Mouse (Mus musculus) MEL-GATA-1-ER (cell line): ENCODE results near the gene Adamtsl1.

Experiments used
- DNase-seq: peaks from one replicate; pipeline ENCODE4 v3.0.0-alpha.2; 2012; ENCODE audit warnings: low read depth; ENCODE audit errors: extremely low read depth

The Adamtsl1 gene

DNA sequence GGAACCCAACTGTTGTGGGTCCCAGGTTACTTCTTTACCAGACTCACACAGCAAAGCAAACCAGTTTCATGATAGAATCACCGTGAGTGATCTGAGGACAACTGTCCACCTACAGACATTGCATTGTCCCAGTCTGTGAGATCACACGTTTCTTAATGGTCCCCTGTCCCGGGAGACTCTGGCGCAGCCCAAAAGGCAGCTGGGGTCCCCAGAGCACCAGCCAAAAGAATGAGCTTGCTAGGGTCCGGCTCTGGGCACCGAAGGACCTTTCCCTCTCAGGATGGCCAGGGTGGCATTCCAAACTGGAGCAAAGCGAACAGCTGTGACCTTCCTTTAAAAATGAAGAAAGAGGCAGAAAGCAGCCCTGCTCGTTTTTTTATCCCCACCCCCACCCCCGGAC is at the start of gene Adamtsl1:
Gene Adamtsl1, plus strand, starts transcription at position 381 of the 400 bp plus-strand sequence.
- no peak for DNase-seq

DNA sequence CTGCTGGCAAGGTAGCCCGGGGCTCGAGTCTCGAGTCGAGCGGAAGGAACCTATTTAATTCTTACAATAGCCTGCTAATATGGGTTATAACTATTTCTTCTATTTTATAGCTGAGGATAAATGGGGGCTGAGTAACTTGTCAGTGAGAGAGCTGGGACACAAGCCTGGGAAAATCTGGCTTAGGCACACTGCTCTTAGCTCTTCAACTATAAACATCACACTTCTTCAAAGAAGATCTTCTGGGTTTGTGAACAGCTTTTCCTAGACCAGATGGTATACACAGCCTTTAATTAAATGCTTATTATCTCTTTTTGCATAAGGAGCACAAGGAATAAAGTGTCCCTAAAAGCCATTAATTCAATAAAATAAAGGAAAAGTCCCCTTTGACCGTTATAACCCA is 30.4 kb upstream of the Adamtsl1 start:
- no peak for DNase-seq

DNA sequence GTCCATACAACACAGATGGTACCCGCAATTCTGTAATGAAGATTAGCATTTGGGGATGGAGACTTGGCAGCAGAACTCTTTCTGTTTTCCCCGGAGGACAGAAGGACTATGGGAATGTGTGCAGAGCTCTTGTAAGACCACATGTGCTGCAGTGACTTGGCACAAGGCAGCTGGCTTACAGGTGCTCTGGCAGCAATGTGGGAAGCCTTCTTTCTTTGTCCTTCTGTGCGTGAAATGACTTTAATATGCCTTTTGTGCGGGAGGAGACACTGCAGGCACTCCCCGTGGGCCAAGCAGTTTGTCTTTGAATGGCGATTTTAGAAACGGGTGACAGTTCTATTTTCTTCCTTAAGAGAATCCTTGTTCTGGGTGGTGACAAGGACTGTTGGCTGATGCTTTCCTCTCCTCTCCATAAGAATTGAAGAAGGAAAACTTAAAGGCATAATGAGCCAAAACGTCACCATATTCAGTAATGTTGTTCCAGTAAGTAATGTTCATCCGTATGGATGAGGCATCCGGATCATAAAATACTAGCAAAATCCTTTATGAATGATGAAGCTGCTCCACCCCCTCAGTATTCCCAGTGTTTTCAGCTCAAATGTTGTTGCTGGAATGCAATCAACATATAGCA is 27.5 kb upstream of the Adamtsl1 start:
- no peak for DNase-seq

DNA sequence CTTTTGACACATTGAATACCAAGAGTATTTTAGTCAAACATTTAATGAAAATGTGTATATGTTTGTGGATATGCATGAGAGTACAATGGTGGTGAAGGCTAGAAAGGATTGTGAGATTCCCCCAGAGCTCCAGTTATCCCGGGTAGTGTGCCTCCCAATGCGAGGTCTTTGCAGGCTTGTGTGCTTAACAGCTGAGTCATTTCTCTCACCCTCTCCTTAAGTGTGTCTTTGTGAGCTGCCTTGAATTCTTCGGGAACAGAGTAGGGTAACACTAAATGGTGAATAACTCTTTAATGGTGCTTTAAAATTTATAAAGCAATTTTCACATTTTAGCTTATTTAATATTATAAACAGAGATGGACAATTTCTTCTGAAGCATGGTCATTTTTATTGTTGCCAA is 8.3 kb upstream of the Adamtsl1 start:
- no peak for DNase-seq

DNA sequence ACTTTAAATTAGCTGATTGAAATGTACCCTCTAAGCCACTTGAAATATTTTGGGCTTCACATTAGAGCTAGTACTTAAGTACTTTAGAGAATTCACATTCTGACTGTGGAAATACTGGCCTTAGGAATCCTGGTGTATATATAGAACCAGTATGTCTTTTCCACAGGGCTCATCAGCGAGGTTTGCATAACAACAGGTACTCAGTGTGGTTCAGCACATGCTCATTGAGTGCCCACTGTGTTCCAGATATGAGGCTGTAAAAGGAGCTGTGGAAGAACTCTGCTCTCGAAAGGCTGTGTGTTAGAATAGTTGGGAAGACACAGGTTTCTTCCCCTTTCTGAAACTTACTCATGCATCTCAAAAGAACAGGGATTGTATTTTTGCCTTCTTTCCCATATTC is 7.0 kb upstream of the Adamtsl1 start:
- no peak for DNase-seq

DNA sequence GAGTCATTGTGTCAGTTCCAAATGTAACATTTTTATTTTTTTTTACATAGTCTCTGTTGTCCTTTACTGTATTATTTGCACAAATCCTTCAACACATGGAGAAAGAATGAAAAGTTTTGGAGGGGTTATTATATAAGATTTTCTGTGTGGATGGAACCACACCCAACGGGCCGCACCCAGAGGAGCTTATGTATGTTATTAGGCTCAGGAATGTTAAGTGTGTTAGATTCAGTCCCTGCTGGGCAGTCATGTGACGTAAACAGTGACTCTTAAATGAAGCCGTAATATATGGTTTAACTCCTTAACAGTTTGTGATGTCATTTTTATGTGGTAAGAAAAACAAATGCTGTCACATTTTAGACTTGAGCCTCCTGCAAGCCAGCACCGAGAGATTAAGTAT is 6.5 kb upstream of the Adamtsl1 start:
- DNase-seq = no peak

DNA sequence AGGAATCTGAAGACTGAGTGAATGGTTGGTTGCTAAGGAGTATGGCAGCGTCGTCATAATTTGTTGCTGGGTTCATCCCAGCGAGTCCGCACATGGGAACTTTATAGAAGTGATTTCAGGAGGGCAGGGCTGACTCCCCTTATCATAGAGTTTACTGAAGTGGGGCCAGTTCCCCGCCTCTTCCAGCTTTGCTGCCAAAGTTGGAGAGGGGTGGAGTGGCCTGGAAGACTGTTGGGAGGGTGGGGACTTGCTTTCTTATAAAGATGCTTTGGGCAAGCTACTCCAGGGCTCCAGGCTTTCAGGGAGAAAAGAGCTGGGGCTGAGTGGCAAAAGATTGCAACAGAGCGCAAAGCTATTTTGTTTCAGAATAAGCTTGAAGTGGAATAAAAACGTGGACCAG is 684 bp upstream of the Adamtsl1 start:
- DNase-seq = no peak

DNA sequence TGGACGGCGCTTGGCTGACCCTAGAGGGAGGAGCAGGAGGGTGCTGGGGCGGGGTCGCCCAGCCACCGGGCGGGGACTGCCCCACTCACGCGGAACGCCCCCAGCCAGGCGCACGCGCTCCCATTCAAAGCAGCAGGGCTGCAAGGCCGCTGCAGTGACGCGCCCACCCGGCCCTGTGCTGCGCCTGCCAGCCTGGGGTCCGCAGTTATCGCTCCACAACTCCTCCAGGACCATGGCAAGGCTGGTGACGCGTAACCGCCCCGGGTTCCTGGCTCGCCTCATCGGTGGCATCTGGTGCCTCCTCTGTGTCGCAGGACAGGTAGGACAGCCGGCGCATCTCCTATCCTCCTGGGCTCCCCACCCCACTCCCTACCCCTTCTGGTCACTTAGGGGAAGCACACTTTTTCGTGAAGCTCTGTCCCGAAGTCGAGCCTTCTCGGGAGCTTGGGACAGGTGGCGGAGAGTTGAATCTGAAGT is 271 bp downstream of the Adamtsl1 start:
- no peak for DNase-seq

DNA sequence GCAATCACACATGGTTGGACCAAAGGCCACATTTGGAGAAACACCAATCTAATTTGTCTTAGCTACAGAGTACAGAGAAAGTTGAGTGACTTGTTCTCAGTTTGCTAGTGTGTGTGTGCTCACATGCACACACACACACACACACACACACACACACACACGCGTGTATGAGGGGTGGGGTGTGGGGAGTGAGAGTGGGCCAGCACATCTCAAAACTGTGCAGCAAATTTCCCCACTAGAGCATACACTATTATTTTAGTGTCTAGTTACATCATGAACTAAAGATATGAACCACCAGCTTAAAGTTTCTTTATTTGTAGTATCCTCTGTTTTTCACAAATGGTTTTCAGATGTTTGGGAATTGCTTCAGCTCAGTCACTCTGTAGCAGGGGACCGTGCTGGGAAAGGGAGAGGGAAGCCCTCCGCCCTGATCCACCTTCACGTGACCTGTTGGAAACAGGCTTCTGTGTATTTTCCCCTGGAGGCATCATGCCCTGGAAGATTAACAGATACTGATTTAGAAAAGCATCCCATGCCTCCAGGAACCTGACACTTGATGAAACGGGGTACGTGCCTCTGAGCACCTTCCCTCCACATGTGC is 13.1 kb downstream of the Adamtsl1 start:
- DNase-seq = no peak

DNA sequence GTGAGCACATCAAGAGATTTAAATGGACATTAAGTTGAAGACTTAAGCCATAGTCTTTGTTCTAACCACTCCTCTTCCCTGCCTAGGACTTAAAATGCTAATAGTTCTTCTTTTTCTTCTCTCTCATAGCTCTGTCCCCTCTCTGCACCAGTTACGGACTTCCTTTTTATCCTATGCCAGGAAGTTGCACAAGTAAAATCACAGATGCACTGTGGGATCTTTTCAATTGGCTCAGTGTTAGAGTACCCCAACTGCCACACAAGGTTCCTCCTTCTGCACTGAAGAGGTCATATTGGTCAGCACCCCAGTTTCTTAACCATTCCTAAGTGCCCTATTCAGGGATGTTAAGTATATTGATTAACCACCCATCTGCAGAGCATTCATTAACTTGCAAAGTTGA is 15.9 kb downstream of the Adamtsl1 start:
- DNase-seq = no peak

DNA sequence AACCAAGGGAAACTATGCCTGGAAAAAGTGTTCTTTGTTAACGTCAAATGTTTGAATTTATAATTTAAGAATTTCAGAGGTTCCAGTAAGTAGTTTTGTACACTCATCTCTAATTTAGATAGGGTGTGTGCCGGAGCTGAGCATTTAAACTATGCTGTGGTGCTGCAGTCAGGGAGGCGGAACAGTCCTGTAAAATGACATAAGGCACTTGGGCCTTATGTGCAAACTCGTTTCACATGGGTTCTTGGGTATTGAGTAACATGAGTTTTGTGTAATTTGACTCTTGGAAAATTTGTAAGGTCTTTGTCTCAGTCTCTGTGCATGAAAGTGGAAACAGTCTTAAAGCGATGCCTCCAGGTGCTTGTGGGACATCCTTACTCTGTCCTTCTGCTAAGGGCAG is 25.7 kb downstream of the Adamtsl1 start:
- no peak for DNase-seq

DNA sequence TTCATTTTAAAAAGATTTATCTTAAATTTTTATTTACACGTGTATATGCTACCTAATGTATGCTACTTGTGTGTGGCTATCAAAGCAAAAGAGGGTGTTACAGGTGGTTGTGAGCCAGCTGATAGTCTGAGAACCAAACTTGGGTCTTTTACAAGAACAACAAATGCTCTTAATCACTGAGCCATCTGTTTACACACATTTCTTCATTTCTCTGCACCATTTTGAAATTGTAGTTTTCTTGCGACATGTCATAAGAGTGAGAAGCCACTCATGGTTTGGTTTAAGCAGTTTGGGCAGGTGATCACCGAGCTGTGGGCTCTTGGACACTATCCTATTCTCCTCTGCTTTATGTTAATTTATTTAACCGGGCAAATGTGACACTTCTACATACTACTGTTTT is 29.2 kb downstream of the Adamtsl1 start:
- no peak for DNase-seq

DNA sequence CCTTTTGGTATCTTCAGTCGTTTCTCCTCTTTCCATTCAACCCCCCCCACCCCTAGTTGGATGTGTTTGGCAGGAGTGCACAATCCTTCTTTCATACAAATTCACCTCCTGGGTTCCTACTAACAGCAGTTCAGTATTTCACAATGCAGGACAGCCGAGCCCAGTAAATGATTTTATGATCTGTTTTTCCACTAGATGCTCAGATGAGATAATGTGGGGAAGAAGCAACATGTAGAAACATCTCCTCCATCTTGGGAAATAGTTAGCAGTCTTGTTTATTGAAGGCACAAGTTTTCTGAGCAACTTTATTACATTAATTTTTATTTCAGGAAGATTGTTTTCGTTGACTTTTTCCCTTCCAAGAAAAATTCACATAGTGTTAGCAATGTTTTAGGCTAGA is 40.7 kb downstream of the Adamtsl1 start:
- no peak for DNase-seq

DNA sequence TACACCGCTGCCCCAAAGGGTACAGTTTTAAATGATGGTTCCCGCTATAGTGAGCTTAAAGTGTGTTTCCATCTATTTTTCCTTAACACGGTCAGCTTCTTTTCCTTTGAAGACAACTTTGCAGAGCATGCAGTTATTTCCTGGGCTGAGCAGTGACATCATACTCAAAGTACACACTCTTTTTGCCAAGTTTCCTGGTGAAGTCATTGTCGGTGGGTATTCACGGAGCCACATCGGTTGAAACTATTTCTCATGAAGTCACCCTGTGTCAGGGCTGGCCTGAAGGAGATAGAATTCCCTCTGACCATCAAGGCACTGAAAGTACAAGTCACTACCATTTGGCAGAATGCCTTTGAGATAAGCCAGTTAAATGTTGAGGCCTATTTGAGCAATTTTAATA is 45.8 kb downstream of the Adamtsl1 start:
- no peak for DNase-seq

DNA sequence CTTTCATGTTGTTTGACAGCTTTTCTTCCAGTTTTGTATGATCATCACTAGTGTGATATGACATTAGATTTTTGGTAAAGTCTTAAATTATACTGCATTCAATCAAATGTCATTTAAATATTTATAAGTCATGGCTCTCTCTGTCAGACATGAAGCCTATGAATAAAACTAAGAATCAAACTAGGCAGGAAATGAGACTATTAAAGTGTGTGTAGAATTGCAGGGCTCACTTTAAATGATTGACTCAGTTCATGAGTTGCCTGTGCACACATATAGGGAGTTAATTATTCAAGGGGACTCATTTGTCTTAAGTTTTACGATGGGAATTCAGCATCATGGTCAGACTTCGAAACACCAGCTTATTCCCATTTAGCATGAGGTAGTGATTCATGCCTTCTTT is 71.5 kb downstream of the Adamtsl1 start:
- no peak for DNase-seq

DNA sequence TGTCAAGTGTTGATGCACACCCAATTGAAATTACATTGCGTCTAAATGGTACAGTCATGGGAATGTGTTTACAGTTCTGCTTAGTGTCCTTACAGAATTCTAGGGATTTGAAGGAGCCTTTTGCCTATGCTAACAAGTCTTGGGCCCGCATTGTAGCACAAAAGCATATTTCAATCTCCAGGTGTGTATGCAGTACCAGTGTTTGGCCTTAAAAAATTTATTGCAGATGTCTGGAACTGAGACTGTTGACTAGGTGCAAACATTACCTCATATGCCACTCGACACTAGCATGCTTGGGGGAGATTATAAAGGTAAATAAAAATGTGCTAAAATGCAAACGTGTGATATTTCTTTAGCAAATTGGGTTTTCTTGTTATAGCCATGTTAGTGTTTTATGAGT is 75.0 kb downstream of the Adamtsl1 start:
- DNase-seq = no peak

DNA sequence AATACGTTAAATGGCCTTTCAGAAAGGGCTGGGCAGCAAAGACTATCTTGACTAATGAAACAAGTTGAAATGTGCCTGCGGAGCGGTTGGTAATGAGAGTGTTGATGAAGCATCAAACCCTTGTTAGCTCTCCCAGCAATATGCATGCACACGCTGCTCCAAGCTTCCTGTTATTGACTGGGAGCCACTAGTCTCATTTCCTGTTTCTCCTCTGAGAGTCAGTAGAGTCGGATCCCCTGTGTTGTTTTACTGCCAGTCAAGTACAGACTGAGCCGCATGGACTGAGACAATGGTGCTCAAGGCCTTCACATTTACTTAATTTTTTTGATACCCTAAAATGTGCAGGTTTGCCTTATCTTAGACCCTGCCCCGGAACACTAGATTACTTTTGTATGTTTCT is 77.1 kb downstream of the Adamtsl1 start:
- DNase-seq = no peak

DNA sequence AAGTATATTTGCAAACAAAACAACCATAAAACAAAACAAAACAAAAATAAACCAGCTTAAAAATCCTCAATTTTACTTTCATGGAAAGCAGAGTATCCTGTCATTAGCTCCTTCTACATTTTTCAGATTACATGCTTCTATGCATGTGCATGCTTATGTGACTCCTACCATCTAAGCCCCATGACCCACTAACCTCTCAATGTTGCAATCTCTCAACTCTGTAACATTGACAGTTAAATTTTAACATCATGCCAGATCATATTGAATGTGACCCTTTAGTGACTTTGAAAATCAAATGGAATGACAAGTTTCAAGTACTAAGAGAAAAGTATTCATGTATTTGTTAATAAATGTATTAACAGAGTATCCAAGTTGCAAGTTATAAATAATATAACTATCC is 80.2 kb downstream of the Adamtsl1 start:
- no peak for DNase-seq

DNA sequence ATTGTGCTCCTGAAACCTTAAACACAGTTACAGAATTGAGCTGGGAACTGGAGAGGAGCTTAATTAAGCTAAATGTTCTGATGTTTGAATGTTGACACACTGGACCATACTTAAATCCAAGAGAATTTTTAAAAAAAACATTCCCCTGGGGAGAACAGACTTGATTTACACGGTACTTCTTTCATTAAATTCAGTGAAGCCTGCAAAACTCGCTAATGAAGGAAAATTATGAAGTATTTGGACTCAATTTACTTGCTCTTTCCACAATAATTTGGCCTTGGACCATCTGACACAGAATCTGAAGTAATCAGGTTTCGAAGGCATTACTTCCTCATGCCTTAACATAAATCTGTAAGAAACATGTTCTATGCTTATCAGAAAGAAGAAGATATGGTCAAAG is 99.4 kb downstream of the Adamtsl1 start:
- DNase-seq = no peak

DNA sequence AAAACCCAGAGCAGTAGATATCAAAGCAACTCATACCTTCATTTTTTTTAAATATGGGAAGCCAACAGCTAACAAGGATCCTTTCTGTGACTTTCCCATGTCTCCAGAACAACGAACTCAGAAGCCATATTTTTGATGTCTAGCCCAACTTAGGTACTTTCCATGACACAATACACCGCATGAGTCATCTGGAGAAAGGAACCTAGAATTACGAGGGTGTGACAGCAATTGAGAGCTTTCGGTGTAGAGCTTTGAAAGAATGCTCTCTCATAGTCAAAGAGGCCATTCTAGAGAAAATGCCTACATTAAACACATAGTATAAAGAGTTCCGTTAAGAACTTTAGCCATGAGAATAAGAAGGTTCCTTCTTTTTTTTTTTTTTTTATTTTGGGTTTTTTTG is 104.8 kb downstream of the Adamtsl1 start:
- no peak for DNase-seq

DNA sequence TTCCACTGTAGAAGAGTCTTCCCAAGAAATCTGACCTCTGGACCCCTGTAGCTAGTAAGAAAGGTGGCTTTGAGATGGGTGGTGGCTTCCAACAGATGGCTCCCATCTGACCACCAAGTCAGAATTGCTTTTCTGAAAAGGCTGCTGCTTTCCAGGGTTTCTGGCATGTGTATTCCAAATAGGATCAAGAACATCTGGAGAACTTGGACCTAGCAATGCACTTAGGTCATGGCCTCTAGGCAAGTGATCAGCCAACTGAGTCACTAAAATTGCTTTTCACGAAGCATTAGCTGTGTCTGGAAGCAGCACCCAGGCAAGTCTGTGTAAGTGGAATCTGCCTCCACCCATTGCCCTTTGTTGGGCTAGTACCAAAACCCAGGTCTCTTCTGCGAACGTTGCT is 105.3 kb downstream of the Adamtsl1 start:
- DNase-seq = no peak

DNA sequence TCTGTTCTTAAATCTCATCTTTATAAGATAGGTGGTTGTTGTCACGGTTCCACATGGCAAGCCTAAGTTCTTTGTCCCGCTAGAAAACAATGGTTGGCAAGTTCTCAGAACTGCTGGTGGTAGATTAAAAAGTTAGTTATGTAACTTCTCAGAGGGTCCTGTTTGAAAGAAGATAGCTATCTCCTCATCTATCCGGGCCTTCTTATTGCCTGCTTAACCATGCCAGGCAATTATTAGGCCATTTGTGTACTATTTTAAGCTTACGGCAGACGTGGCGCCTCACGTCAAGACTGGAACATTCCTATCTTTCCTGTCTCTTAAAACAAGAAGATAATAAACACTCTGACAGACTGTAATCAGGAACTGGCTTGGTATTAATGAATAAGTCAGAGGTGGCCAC is 115.4 kb downstream of the Adamtsl1 start:
- DNase-seq = no peak

DNA sequence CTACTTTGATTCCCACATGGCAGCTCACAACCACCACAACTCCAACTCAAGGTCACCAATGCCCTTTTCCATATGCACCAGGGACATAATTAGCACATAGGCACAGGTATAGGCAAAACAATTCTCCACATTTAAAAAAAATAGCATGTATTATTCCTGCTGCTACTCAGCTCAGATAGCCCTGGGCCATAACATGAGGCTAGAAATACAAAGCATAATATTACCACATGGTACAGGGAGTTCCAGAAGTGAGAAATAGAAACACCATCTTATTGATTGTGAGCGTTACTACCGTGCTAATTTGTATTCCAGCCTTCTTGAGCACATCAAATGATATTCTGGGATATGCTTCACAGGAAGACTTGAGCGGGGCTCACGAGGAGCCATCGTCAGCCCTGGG is 155.3 kb downstream of the Adamtsl1 start:
- no peak for DNase-seq

DNA sequence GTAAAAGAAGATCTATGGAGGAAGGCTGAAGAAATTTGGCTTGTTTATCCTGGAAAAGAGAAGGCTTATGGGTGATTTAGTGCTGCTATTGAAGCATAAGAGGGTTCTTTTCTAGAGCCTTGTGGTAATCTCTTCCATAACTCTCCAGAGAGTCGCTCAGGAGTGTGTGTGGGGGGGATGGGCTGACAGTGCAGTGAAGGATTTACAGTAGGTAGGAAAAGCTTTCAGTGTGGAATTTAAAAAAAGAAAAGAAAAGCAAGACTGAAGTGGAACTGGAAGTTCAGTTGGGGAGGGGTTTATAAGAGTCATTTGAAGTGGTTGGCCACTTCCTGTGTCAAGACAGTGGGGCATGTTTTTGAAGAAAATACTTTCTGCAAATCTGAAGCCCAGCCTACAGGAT is 155.8 kb downstream of the Adamtsl1 start:
- DNase-seq = no peak
